Mouse (Mus musculus): ENCODE data around the gene Ece1. TPM values are rescaled to one million over a fixed set of nuclear protein-coding genes. Genes with fewer than 3 reads are reported as not detected.

Gene Ece1
- polyA plus RNA-seq, 1 experiment from 2014 or later, result 74.6 TPM

DNA sequence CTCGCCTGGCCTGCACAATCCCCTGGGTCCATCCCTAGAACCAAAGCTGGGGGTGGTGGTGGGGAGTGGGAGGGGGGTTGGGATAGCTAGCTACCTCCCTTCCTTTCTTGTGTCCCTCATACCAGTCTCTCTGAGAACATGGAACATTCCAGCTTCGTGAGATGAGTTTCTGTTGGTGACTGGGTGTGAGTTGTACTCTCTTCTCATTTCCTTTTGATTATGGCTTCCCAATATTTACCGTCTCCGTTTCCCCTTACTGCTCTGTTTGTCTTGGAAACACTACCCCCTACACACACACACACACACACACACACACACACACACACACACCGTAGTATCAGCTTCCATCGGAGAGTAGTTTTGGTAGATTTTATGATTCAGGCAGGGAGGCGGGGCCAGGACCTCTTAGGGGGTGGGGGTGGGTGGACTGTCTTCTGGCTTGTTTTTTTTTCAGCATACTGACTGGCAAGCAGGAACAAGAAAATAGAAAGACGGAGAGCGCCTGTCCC, 68.5 kb downstream of the Ece1 start:
- ATAC-seq (ENCODE audit: insufficient number of reproducible peaks, low FRiP score, low TSS enrichment, low read depth), result peak; percentile 49

DNA sequence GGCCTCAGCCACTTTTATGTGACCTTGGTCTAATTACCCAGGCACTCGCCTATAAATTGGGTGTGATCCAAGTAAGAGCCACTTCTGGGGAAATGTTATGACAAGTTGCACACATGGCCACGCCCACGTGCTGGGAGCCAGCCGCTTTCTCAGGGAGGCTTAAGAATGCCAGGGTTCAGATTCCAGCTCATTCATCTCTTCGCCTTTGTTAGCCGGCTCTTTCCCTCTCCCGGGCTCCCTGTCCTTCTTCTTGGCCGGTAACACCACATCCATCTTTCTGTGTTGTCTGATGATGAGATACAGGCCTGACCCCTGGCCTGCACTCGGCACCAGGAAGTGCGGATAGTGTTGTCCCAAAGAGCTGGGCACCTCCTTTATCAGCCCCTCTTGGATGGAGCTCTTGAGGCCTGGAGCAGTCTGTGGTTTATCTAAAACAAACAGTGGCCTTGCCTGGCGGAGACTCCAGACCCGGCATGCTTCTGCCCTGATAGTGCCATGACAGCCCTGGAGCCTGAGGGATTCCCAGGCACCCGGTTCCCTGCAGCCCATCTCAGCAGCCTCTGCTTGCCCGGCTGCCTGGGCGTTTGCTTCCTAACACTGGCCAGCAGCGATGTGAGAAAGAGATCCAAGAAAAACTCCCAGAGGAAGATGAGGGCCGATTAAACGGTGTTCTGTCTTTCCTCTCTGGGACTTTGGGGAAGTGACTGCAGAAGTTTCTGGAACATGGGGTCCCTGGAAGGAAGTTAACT, 69.1 kb downstream of the Ece1 start:
- Histone ChIP-seq H3K4me3 (replicated peaks) (no peak overlapping the region), H3K9me3 (replicated peaks) (no peaks in the 10 kb centered on the region), H3K27ac (replicated peaks) (peak overlapping the region; percentile 92), H3K36me3 (peaks cover 41% of the 10 kb centered on the region), H3K4me2 (replicated peaks) (peak overlapping the region; percentile 24), H3K4me1 (peaks cover 59% of the 10 kb centered on the region), H3K27me3 (no peaks in the 10 kb centered on the region), H3K9ac (no peak overlapping the region)
- peak; percentile 21; the same call in 1 of the 2 replicates for ATAC-seq (ENCODE audit: insufficient number of reproducible peaks, low FRiP score, low TSS enrichment, low read depth)
- WGBS, result 16% methylated on average over 18 of the region's 18 CpGs

More for the DNA sequence above, 68.5 kb downstream of the Ece1 start:
- peak overlapping the region; percentile 24 for H3K4me2 ChIP-seq (replicated peaks)
- H3K27me3 ChIP-seq, result no peaks in the 10 kb centered on the region
- peak overlapping the region; percentile 92 for H3K27ac ChIP-seq (replicated peaks)
- no peak overlapping the region for H3K4me3 ChIP-seq (replicated peaks)
- 9% methylated on average over 9 of the region's 9 CpGs for WGBS
- no peaks in the 10 kb centered on the region for H3K9me3 ChIP-seq (replicated peaks)
- peaks cover 41% of the 10 kb centered on the region for H3K36me3 ChIP-seq
- H3K9ac ChIP-seq, result no peak overlapping the region
- H3K4me1 ChIP-seq, result peaks cover 61% of the 10 kb centered on the region

DNA sequence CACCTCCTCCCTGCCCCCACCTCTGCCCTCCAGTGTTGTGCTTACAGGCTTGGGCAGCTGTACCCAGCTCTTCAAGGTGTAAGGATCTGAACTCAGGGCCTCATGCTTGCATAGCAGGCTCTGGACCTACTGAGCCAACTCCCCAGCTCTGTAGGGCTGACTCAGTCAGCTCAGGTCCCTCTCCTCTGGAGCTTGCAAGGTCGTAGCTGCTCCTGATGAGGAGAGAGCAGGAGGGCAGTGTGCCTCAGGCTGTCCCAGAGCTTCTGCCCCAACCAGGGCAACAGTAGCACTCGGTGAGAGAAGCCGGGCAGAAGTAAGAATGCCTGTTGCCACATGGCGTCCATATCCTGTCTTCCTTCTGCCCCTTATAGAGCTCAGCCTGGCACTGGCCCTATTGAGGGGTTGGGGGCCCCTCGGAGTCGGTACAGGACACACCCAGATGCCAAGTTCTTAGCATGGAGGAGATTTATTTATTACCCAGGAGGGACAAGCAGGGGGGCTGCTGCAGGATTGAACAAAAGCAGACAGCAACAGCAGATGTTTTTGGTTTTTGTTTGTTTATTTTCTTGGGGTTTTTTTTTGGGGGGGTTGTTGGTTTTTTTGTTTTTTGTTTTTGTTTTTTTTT, 70.6 kb downstream of the Ece1 start:
- no peaks in the 10 kb centered on the region for H3K9me3 ChIP-seq (replicated peaks)
- no peak overlapping the region for H3K4me3 ChIP-seq (replicated peaks)
- 0 out of 2 replicates have a peak, but pooled peaks have one; percentile 21 for ATAC-seq (ENCODE audit: insufficient number of reproducible peaks, low FRiP score, low TSS enrichment, low read depth)
- H3K4me2 ChIP-seq (replicated peaks), result no peak overlapping the region
- peaks cover 54% of the 10 kb centered on the region for H3K4me1 ChIP-seq
- peaks cover 43% of the 10 kb centered on the region for H3K36me3 ChIP-seq
- no peaks in the 10 kb centered on the region for H3K27me3 ChIP-seq
- H3K27ac ChIP-seq (replicated peaks), result peak overlapping the region; percentile 81
- WGBS, result 32% methylated on average over 6 of the region's 6 CpGs
- H3K9ac ChIP-seq, result no peak overlapping the region

DNA sequence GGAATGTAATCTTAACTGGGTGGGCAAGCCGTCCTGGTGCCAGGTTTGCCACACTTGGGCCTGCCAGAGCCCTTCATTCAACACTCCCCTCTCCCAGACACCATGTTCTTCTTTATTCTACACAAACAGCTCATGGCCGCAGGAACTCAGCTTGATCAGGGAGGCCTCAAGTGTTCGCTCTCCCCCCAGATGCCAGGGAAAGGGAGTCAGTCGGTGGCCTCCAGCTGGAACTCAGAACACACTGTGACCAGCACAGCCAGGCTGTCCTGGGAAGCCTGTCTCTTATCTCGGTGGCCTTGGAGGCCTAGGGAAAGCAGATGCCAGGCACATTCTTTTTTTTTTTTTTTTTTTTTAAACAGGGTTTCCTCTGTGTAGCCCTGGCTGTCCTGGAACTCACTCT, 71.3 kb downstream of the Ece1 start:
- no peaks in the 10 kb centered on the region for H3K9me3 ChIP-seq (replicated peaks)
- peaks cover 44% of the 10 kb centered on the region for H3K36me3 ChIP-seq
- H3K4me2 ChIP-seq (replicated peaks), result no peak overlapping the region
- no peak overlapping the region for H3K9ac ChIP-seq
- H3K4me1 ChIP-seq, result peaks cover 48% of the 10 kb centered on the region
- ATAC-seq (ENCODE audit: insufficient number of reproducible peaks, low FRiP score, low TSS enrichment, low read depth), result no peak
- peak overlapping the region; percentile 81 for H3K27ac ChIP-seq (replicated peaks)
- 57% methylated on average over 5 of the region's 5 CpGs for WGBS
- H3K4me3 ChIP-seq (replicated peaks), result no peak overlapping the region
- H3K27me3 ChIP-seq, result no peaks in the 10 kb centered on the region

DNA sequence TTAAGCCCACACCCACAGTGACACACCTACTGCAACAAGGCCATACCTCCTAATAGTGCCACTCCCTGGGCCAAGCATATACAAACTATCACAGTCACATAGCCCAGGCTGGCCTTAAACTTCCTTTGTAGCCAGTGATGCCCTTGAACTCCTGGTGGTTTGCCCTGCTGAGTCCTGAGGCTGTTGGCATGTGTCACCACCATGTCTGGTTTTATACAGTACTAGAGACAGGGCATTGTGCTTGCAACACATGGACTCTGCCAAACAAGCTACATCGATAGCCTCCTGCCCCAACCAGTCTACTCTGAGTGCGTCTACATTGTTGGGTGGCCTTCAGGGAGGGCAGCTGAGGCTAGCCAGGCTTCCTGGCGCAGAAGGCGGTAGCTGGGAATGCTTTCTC, 74.1 kb downstream of the Ece1 start:
- H3K4me1 ChIP-seq, result peaks cover 21% of the 10 kb centered on the region
- no peak overlapping the region for H3K4me2 ChIP-seq (replicated peaks)
- H3K27me3 ChIP-seq, result no peaks in the 10 kb centered on the region
- 92% methylated on average over 4 of the region's 4 CpGs for WGBS
- no peaks in the 10 kb centered on the region for H3K9me3 ChIP-seq (replicated peaks)
- ATAC-seq (ENCODE audit: insufficient number of reproducible peaks, low FRiP score, low TSS enrichment, low read depth), result no peak
- no peak overlapping the region for H3K4me3 ChIP-seq (replicated peaks)
- no peak overlapping the region for H3K27ac ChIP-seq (replicated peaks)
- H3K9ac ChIP-seq, result no peak overlapping the region
- H3K36me3 ChIP-seq, result peaks cover 70% of the 10 kb centered on the region

DNA sequence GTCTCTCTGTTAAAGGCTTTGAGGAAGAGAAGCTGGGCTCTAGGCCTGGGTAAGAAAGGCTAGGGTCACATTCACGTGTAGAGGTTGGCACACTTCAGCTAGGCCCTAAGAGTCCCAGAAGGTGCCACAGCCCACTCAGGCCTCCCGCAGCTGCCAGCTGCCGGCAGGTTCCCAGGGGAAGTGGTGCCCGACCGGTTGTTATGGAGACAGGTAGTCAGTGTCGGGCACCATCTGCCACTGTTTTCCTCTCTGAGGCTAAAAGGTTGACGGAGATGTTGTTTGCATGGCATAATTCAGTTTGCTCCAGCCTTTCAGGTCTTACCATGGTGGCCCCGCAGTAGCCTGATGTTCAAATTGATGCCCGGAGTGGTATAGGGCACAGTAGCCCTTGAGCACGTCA, 78.0 kb downstream of the Ece1 start:
- no peaks in the 10 kb centered on the region for H3K27me3 ChIP-seq
- H3K4me3 ChIP-seq (replicated peaks), result no peak overlapping the region
- H3K4me2 ChIP-seq (replicated peaks), result no peak overlapping the region
- H3K27ac ChIP-seq (replicated peaks), result no peak overlapping the region
- no peaks in the 10 kb centered on the region for H3K9me3 ChIP-seq (replicated peaks)
- H3K36me3 ChIP-seq, result peaks cover 96% of the 10 kb centered on the region
- ATAC-seq (ENCODE audit: insufficient number of reproducible peaks, low FRiP score, low TSS enrichment, low read depth), result no peak
- 89% methylated on average over 10 of the region's 10 CpGs for WGBS
- H3K9ac ChIP-seq, result no peak overlapping the region
- peaks cover 5% of the 10 kb centered on the region; the same call in 1 of the 2 replicates for H3K4me1 ChIP-seq

DNA sequence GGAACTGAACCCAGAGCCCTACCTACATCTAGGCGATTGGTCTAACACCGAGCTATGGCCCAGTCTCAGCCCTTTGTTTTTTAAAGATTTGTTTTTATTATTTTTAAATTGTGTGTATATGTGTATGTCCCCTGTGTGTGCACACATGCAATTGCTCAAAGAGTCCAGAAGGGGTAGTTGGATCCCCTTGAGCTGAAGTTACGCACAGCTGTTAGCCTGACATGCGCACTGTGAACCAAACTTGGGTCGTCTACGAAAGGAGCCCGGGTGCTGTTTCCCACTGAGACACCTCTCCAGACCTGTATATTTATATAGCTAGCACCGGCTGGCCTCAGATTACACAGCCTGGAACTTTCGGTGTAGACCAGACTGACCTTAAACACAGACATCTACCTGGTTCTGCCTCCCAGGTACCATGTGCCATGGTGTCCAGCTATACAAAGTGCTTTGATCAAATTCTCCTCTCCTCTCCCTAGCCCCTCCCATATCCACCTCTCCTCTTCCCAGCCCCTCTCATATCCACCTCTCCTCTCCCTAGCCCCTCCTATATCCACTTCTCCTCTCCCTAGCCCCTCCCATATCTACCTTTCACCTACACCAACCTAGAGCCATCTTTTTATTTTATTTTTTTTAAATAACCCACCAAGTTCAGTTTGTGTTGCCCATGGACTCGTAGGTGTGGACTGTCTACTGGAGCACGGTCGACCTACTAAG, 79.3 kb downstream of the Ece1 start:
- WGBS, result 88% methylated on average over 12 of the region's 12 CpGs
- Histone ChIP-seq H3K36me3 (peaks cover 98% of the 10 kb centered on the region), H3K27me3 (no peaks in the 10 kb centered on the region), H3K4me3 (replicated peaks) (no peak overlapping the region), H3K27ac (replicated peaks) (0 out of 2 replicates have a peak overlapping the region, but pooled peaks have one; percentile 34), H3K9ac (no peak overlapping the region), H3K4me1 (peaks cover 5% of the 10 kb centered on the region; the same call in 1 of the 2 replicates), H3K9me3 (replicated peaks) (no peaks in the 10 kb centered on the region), H3K4me2 (replicated peaks) (no peak overlapping the region)
- no peak for ATAC-seq (ENCODE audit: insufficient number of reproducible peaks, low FRiP score, low TSS enrichment, low read depth)

DNA sequence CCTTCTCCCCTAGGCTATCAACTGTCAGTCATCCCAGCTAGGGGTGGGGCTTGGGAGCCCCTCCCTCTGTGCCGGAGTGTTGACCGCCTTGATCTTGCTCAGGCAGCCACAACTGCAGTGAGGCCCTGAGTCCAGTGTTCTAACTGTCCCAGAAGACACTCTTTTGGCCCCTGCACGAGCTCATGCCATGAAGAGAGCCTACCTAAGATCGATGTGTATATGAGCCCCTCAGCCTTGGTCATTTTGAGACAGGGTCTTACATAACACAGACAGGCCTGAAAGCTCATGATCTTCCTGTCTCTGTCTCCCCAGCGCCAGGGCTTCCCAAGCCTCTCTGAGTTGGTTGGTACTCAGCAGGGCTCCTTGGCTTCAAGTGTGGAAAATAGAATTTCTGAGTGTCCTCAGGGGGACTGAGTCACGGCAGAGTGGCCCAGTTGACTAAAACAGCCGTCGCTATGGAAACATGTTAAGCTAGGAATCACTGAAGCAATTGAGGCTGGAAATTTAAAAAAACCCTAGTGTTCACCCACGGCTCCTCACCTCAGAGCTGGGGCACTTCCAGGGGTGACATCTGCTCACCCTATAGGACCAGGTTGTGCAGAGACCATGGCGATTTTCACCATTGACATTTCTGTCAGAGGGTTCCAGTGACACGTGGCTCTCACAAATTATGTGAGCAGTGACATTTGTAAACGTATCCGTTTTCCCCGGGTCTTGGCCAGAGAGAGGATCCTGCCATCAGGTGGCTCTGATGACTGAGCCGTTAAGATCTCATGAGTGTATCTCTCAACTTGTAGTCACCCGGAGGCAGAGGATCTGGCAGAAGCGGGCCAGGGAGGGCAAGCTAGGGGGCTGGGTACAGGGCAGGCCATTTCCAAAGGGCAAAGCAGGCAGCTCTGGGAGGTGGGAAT, 80.1 kb downstream of the Ece1 start:
- H3K27me3 ChIP-seq, result no peaks in the 10 kb centered on the region
- H3K27ac ChIP-seq (replicated peaks), result peak overlapping the region; percentile 34; the same call in 1 of the 2 replicates
- H3K4me1 ChIP-seq, result peaks cover 5% of the 10 kb centered on the region; the same call in 1 of the 2 replicates
- no peak overlapping the region for H3K4me3 ChIP-seq (replicated peaks)
- no peaks in the 10 kb centered on the region for H3K9me3 ChIP-seq (replicated peaks)
- 64% methylated on average over 17 of the region's 17 CpGs for WGBS
- H3K36me3 ChIP-seq, result peaks cover 97% of the 10 kb centered on the region
- no peak overlapping the region for H3K4me2 ChIP-seq (replicated peaks)
- no peak overlapping the region for H3K9ac ChIP-seq
- no peak for ATAC-seq (ENCODE audit: insufficient number of reproducible peaks, low FRiP score, low TSS enrichment, low read depth)

DNA sequence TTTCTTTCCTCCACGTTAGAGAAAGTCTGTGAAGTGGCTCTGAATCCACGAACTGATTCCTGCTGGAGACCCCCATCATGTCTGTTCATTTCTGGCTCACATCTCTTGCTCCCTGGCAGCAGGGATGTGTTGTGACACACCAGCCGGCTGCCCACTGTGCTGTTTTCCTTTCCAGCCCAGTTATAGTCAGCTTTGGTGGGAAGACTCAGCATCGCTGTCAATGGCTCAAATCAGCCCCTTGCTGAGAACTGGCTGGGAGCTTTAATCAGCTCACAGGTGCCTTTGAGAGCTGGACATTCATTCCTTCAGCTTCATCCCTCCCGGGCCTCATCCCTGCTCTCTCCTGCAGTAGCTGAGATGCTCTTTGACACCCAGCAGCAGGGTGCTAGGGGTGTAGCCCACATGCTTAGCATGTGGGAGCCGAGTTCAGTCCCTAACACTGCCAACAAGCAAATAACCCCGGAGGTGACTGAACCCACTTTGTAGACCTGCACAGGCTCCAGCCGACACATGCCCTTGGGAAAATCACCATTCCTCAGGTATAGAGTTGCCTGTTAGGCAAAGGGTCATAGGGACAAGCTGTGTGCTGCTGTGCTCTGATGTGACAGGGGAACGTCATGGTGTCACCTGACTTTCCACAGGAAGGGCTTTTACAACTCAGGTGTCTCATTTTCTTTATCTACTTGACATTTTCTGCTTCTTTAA, 80.9 kb downstream of the Ece1 start:
- whole genome bisulfite sequencing, result 72% methylated on average over 9 of the region's 9 CpGs
- Histone ChIP-seq H3K27me3 (no peaks in the 10 kb centered on the region), H3K4me2 (replicated peaks) (no peak overlapping the region), H3K36me3 (peaks cover 97% of the 10 kb centered on the region), H3K4me3 (replicated peaks) (no peak overlapping the region), H3K9me3 (replicated peaks) (no peaks in the 10 kb centered on the region), H3K9ac (no peak overlapping the region), H3K4me1 (peaks cover 5% of the 10 kb centered on the region; the same call in 1 of the 2 replicates), H3K27ac (replicated peaks) (no peak overlapping the region; the same call in 1 of the 2 replicates)
- no peak for ATAC-seq (ENCODE audit: insufficient number of reproducible peaks, low FRiP score, low TSS enrichment, low read depth)

DNA sequence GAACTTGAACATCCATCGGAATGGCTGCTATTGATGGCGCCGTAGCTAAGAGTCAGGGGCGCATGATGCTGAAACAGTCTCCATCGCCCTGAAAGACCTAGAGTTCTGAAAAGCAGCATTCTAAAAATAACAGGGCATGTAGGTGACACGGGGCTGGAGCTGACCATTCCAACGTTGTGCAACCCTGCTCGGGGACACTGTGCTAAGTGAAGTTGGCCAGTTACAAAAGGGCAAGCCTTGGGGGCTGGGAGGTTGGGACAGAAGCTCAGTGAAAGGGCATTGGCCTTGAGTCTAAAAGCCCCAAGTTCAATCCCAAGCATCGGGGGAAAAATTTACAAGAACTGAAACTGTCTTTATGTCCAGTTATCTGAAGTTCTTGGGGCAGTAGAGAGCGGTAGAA, 81.5 kb downstream of the Ece1 start:
- ATAC-seq (ENCODE audit: insufficient number of reproducible peaks, low FRiP score, low TSS enrichment, low read depth), result no peak
- no peaks in the 10 kb centered on the region for H3K9me3 ChIP-seq (replicated peaks)
- H3K4me2 ChIP-seq (replicated peaks), result no peak overlapping the region
- H3K4me1 ChIP-seq, result peaks cover 5% of the 10 kb centered on the region; the same call in 1 of the 2 replicates
- H3K27ac ChIP-seq (replicated peaks), result no peak overlapping the region
- H3K36me3 ChIP-seq, result peaks cover 97% of the 10 kb centered on the region
- no peak overlapping the region for H3K4me3 ChIP-seq (replicated peaks)
- H3K9ac ChIP-seq, result no peak overlapping the region
- WGBS, result 88% methylated on average over 10 of the region's 10 CpGs
- no peaks in the 10 kb centered on the region for H3K27me3 ChIP-seq

Measured in embryonic facial prominence, embryonic 15.5 days (tissue).